Mouse (Mus musculus): ENCODE results near the gene Gm20388. TPM values are rescaled to one million over a fixed set of nuclear protein-coding genes. Genes with fewer than 3 reads are reported as not detected.

The Gm20388 gene
- polyA plus RNA-seq, 1 experiment from 2014 or later, result 3.6 TPM

DNA sequence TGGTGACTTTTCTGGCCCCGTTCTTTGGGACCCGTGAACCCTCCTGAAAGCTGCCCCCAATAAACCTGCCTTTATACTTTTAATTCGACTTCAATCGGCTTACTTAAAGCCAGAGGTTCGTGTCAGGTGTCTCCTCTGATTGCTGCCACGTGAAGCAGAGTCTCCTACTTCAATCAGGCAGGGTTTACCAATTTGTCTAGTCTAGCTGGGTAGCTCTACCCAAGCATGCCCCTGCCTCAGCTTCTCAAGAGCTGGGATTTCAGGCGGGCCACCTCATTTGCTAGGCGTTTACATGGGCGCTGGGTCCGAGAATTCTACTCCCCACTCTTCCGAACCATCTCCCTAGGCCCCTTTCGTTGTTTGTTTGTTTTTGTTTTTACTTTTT lies 1939.8 kb downstream of the Gm20388 start:
- Histone ChIP-seq H3K27me3 (replicated peaks; ENCODE audit: low read depth, poor library complexity, severe bottlenecking) (0 out of 2 replicates have a peak, but pooled peaks cover 12% of the 10 kb centered on the region), H3K4me1 (peaks cover 19% of the 10 kb centered on the region), H3K4me3 (peak overlapping the region; percentile 51), H3K36me3 (replicated peaks) (peaks cover 3% of the 10 kb centered on the region), H3K9me3 (no peaks in the 10 kb centered on the region), H3K27ac (replicated peaks) (peak overlapping the region; percentile 86)
- DNase-seq (ENCODE audit: low spot score), result no peak
- 37% methylated on average over 12 of the region's 12 CpGs for WGBS

DNA sequence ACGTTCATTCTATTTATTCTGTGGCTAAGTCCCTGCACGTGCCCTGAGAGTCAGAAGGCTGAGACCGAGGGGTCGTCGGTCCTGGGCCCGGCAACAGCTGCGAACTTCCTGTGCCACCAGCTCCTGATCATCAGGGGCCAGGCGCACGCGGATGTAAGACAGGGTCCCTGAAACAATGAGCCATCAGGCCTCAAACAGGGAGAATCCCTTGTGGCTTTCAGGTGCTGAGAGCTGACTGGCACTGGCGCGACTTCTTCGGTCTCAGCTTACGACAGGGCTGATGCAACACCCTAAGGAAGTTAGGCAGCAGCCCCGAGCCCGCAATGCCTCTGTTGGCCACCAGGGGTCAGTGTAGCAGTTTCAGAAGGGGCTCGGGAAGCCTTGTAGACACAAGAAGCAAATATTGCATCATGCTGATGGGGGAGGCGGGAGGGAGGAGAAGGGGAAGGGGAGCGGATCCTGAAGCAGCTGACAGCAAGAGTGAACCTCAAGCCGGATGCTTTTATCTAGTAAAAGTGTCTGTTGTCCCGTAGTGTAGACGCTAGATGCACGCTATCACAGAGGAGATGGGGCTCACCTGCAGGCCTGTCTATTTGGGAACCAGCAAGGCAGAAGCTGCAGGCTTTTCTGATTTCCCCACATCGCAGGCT lies 1940.3 kb downstream of the Gm20388 start:
- H3K4me3 ChIP-seq, result peak overlapping the region; percentile 51
- WGBS, result 5% methylated on average over 24 of the region's 24 CpGs
- peak; percentile 98 for DNase-seq (ENCODE audit: low spot score)
- H3K27ac ChIP-seq (replicated peaks), result peak overlapping the region; percentile 86
- peaks cover 19% of the 10 kb centered on the region for H3K4me1 ChIP-seq
- no peaks in the 10 kb centered on the region for H3K36me3 ChIP-seq (replicated peaks)
- no peaks in the 10 kb centered on the region for H3K9me3 ChIP-seq
- H3K27me3 ChIP-seq (replicated peaks; ENCODE audit: low read depth, poor library complexity, severe bottlenecking), result 0 out of 2 replicates have a peak, but pooled peaks cover 12% of the 10 kb centered on the region

DNA sequence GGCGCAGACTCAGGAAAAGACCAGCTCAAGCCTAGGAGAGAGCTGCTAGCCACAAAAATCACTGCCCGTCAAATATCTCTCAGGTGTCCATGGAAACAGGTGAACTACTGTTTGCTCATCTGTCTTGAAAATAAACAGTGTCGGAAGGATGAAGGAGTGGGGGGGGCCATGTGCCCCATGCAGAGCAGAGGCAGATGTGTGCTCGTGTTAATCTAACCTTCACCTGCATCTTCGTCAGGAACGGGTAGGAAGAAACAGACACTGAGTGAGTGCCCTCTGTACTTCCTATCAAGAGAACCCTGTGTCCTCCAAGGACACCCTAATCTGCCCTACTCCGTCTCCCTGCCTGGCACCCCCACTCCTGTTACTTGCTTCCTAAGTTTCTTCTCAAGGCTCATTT lies 1941.1 kb downstream of the Gm20388 start:
- H3K27me3 ChIP-seq (replicated peaks; ENCODE audit: low read depth, poor library complexity, severe bottlenecking), result 0 out of 2 replicates have a peak, but pooled peaks cover 12% of the 10 kb centered on the region
- WGBS, result 53% methylated on average over 7 of the region's 7 CpGs
- no peaks in the 10 kb centered on the region for H3K36me3 ChIP-seq (replicated peaks)
- no peak overlapping the region for H3K4me3 ChIP-seq
- H3K4me1 ChIP-seq, result peaks cover 19% of the 10 kb centered on the region
- H3K9me3 ChIP-seq, result no peaks in the 10 kb centered on the region
- H3K27ac ChIP-seq (replicated peaks), result peak overlapping the region; percentile 86
- no peak for DNase-seq (ENCODE audit: low spot score)

DNA sequence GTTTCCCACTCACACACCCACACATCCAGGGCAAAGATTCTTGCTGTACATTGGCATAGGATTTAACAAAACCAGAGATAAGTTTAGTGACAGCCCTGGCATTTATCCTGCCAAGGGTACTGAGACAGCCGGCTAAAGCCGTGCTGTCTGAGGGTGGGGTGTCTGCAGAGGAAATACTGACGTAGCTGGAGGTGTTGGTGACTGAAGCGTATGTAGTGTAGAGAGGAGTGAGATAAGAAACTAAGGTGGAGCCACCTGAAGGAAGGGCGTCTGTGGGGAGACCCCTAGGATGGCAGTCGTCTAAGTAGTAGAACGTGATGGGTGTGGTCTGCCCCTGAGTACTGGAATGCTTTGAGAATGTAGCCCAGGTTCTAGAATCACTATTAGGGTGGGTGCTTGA lies 1941.8 kb downstream of the Gm20388 start:
- no peaks in the 10 kb centered on the region for H3K9me3 ChIP-seq
- H3K27ac ChIP-seq (replicated peaks), result no peak overlapping the region
- DNase-seq (ENCODE audit: low spot score), result no peak
- H3K36me3 ChIP-seq (replicated peaks), result no peaks in the 10 kb centered on the region
- H3K4me3 ChIP-seq, result no peak overlapping the region
- H3K4me1 ChIP-seq, result peaks cover 19% of the 10 kb centered on the region
- 0 out of 2 replicates have a peak, but pooled peaks cover 12% of the 10 kb centered on the region for H3K27me3 ChIP-seq (replicated peaks; ENCODE audit: low read depth, poor library complexity, severe bottlenecking)
- 60% methylated on average over 7 of the region's 7 CpGs for WGBS

DNA sequence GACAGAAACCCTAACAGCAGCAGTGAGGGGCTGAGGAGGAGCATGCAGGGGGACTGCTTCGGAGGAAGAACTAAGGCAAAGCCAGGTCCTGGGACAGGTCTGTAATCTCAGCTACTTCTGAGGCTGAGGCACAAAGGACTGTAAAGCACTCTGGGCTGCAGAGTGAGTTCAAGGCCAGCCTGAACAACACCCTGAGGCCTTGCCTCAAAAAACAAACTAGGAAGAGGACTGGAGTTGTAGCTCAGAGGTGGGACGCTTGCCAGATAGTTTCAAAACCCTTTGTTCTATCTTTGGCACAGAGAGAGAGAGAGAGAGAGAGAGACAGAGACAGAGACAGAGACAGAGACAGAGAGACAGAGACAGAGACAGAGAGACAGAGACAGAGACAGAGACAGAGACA lies 1942.9 kb downstream of the Gm20388 start:
- no peaks in the 10 kb centered on the region for H3K36me3 ChIP-seq (replicated peaks)
- H3K27me3 ChIP-seq (replicated peaks; ENCODE audit: low read depth, poor library complexity, severe bottlenecking), result 0 out of 2 replicates have a peak, but pooled peaks cover 12% of the 10 kb centered on the region
- H3K9me3 ChIP-seq, result no peaks in the 10 kb centered on the region
- H3K4me1 ChIP-seq, result peaks cover 19% of the 10 kb centered on the region
- H3K27ac ChIP-seq (replicated peaks), result no peak overlapping the region
- no peak for DNase-seq (ENCODE audit: low spot score)
- WGBS, result 87% methylated on average over 2 of the region's 2 CpGs
- no peak overlapping the region for H3K4me3 ChIP-seq

DNA sequence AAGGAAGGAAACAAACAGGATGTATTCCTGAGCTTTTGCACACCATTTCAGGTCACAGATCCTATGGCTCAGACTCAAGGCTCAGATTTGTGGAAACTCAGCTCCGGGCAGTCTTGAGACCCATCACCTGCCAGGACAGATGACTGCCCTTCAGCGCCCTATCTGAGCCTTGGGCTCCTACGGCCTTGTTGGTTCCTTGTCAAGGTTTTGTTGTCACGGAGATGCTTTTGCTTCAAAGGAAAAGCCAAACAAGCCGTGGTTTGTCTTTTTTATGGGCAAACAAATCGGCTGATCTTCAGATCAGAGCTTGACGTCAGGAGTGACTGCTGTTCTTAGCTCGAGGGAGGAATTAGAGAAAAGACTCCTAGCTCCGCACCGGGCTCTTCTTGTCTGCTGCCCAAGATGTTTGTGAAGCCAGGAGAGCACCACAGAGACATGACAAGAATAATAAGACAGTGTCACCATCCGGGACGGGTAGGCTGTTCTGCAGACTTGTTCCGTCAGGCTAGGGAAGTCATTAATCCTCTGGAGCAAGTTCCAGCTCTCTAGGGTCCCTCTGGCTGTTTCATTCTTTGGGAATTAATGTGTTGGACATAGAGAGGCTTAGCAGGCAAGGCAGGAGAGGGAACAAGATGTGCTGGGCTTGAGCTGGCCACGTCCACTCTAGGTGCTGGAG lies 1945.6 kb downstream of the Gm20388 start:
- 0 out of 2 replicates have a peak, but pooled peaks cover 12% of the 10 kb centered on the region for H3K27me3 ChIP-seq (replicated peaks; ENCODE audit: low read depth, poor library complexity, severe bottlenecking)
- no peak overlapping the region for H3K27ac ChIP-seq (replicated peaks)
- 0 out of 2 replicates have a peak, but pooled peaks cover 2% of the 10 kb centered on the region for H3K9me3 ChIP-seq
- H3K4me3 ChIP-seq, result no peak overlapping the region
- H3K4me1 ChIP-seq, result peaks cover 11% of the 10 kb centered on the region
- no peak for DNase-seq (ENCODE audit: low spot score)
- 83% methylated on average over 14 of the region's 14 CpGs for WGBS
- H3K36me3 ChIP-seq (replicated peaks), result no peaks in the 10 kb centered on the region

DNA sequence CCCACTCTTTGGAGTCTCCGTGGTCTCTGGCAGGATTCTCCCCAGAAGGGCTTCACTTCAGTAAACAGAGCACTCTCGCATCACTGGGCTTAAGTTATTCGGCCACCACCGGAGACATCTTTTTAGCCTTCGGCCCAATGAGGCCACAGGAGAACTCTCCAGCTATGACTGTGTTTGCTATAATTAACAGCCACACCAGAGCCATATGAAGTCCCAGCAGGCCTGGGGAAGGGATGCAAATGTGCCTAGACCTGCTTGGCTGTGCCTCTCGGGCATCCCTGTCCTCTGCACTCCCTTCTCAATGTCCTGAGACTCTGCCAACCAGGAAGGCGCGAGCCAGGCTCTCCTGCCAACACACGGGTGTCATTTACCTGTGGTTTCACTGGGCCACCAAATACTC lies 1946.7 kb downstream of the Gm20388 start:
- WGBS, result 59% methylated on average over 9 of the region's 9 CpGs
- H3K9me3 ChIP-seq, result 0 out of 2 replicates have a peak, but pooled peaks cover 2% of the 10 kb centered on the region
- no peaks in the 10 kb centered on the region for H3K36me3 ChIP-seq (replicated peaks)
- no peak overlapping the region for H3K4me3 ChIP-seq
- peaks cover 8% of the 10 kb centered on the region; the same call in 1 of the 2 replicates for H3K4me1 ChIP-seq
- H3K27ac ChIP-seq (replicated peaks), result no peak overlapping the region
- H3K27me3 ChIP-seq (replicated peaks; ENCODE audit: low read depth, poor library complexity, severe bottlenecking), result 0 out of 2 replicates have a peak, but pooled peaks cover 7% of the 10 kb centered on the region
- DNase-seq (ENCODE audit: low spot score), result no peak

DNA sequence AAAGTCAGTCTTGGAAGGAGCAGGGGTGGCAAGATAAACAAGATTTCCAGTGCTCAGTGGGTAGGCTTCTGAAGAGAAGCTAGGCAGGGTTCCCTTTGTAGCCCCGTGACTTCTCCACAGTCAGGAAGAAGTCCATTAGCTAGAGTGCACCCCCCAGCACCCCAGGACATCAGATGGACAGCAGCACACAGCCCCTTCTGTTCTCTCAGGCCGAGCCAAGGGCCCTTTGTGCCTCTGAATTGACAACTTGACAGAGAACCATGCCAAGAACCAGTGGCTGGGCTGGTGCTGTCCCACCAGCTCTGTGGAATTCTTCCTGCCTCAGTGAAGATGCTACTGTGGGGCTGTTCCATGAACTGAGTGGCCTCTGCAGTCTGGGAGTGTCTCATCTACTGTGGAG lies 1947.1 kb downstream of the Gm20388 start:
- Histone ChIP-seq H3K36me3 (replicated peaks) (no peaks in the 10 kb centered on the region), H3K9me3 (0 out of 2 replicates have a peak, but pooled peaks cover 2% of the 10 kb centered on the region), H3K27ac (replicated peaks) (no peak overlapping the region), H3K4me3 (no peak overlapping the region), H3K27me3 (replicated peaks; ENCODE audit: low read depth, poor library complexity, severe bottlenecking) (0 out of 2 replicates have a peak, but pooled peaks cover 6% of the 10 kb centered on the region), H3K4me1 (peaks cover 11% of the 10 kb centered on the region; the same call in 1 of the 2 replicates)
- DNase-seq (ENCODE audit: low spot score), result no peak
- WGBS, result 39% methylated on average over 2 of the region's 2 CpGs

DNA sequence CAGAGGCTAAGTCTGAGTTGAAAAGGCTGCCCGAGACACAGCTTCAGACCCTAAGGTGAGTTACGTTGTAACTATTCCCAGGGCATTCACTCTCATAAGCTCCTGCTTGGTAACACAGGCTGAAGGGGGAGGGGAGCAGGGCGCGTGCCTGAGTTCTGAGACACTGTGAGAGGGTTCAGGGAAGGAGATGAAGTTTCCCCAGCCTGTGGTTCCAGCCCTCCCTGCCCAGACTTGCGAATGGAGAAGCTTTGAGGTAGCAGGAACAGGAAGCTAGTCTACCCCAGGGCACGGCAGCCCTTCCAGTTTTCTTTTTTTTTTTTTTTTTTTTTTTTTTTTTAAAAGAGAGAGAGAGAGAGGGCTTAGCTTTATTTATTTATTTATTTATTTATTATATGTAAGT lies 1950.6 kb downstream of the Gm20388 start:
- WGBS, result 42% methylated on average over 6 of the region's 6 CpGs
- Histone ChIP-seq H3K27ac (replicated peaks) (no peak overlapping the region; the same call in 1 of the 2 replicates), H3K4me1 (peaks cover 24% of the 10 kb centered on the region), H3K27me3 (replicated peaks; ENCODE audit: low read depth, poor library complexity, severe bottlenecking) (no peaks in the 10 kb centered on the region), H3K9me3 (0 out of 2 replicates have a peak, but pooled peaks cover 2% of the 10 kb centered on the region), H3K4me3 (no peak overlapping the region), H3K36me3 (replicated peaks) (no peaks in the 10 kb centered on the region)
- DNase-seq (ENCODE audit: low spot score), result no peak

DNA sequence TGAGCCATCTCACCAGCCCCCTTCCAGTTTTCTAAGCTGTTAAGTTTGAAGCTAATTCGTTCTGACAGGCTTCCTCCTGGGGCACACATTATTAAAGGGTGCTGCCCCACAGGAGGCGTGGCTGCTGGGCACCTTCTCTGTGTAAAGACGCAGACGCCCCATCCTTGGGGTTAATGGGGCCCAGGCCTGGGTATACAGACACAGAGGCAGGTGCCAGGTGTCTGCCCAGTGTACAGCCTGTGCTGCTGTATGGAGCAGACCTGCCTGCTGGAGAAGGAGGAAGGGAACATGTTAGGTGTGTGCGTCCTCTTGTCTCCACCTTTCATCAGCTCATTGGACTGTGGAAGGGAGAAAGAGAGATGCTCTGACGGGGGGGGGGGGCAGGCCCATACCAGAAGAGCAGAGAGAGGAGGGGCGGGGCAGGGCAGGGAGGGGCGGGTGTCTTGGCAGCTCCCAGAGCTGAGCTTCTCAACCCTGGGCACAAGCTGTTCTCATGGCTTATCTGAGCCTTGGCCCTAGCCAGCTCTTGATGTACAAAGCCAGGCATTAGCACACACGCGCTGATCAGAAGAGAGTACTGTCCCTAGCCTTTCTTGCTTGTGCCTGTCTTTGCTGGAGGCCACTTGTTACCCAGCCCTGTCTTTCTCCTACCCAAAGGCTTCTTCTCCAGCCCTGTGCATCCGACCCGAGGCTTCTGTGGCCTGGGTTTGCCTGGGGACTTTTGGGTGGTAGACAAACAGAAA lies 1951.3 kb downstream of the Gm20388 start:
- Histone ChIP-seq H3K27me3 (replicated peaks; ENCODE audit: low read depth, poor library complexity, severe bottlenecking) (no peaks in the 10 kb centered on the region), H3K9me3 (0 out of 2 replicates have a peak, but pooled peaks cover 2% of the 10 kb centered on the region), H3K4me3 (no peak overlapping the region), H3K27ac (replicated peaks) (no peak overlapping the region), H3K36me3 (replicated peaks) (no peaks in the 10 kb centered on the region), H3K4me1 (peaks cover 25% of the 10 kb centered on the region)
- 69% methylated on average over 12 of the region's 12 CpGs for WGBS
- no peak for DNase-seq (ENCODE audit: low spot score)

DNA sequence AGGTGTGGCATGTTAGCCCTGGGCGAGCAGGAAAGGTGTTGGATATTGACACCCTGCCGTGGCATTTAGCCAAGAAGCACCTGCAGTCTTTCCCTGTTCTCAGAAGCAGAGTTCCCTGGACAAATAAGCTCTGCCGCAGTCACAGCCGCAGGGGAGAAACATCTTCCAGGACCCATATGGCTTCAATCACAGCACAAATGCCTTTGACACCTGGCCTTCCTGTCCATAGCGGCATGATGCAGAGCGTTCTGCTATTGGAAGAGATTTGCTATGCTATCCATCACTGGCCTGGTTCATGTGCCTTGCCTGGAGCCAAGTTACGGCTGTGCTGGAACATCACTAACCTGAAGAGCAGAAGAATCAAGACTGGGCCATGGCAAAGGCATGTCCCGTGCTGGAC lies 1954.7 kb downstream of the Gm20388 start:
- Histone ChIP-seq H3K36me3 (replicated peaks) (no peaks in the 10 kb centered on the region), H3K27me3 (replicated peaks; ENCODE audit: low read depth, poor library complexity, severe bottlenecking) (no peaks in the 10 kb centered on the region), H3K4me1 (peaks cover 29% of the 10 kb centered on the region), H3K9me3 (no peaks in the 10 kb centered on the region), H3K27ac (replicated peaks) (no peak overlapping the region), H3K4me3 (no peak overlapping the region)
- WGBS, result 57% methylated on average over 8 of the region's 8 CpGs
- peak; percentile 52 for DNase-seq (ENCODE audit: low spot score)

DNA sequence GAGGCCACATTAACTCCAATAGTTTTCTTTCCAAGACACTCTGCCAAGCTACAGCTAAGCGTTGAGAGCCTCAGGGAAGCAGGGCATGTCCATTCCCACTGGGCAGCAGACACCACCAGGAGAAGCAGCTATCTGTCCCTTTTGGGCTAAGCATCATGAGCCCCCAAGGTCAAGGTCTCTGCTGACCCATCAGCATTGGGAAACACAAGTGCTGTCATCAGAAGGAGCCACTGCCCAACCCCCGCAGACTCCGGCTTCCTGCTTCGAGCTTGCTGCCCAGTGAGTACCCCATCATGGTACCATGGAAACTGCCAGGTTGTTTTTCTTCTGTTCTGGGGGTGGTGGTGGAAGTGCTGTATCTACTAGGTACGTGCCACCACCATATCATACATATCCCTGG lies 1957.6 kb downstream of the Gm20388 start:
- no peak for DNase-seq (ENCODE audit: low spot score)

More for the DNA sequence above, 1957.6 kb downstream of the Gm20388 start:
- H3K27me3 ChIP-seq (replicated peaks; ENCODE audit: low read depth, poor library complexity, severe bottlenecking), result peaks cover 12% of the 10 kb centered on the region; the same call in 1 of the 2 replicates
- no peak overlapping the region for H3K4me3 ChIP-seq
- 89% methylated on average over 5 of the region's 5 CpGs for WGBS
- H3K9me3 ChIP-seq, result no peaks in the 10 kb centered on the region
- peaks cover 25% of the 10 kb centered on the region for H3K4me1 ChIP-seq
- no peak overlapping the region for H3K27ac ChIP-seq (replicated peaks)
- H3K36me3 ChIP-seq (replicated peaks), result no peaks in the 10 kb centered on the region

Measured in embryonic facial prominence, embryonic 10.5 days (tissue).